Mouse (Mus musculus) c-Kit-positive CD71-positive TER-119-positive erythroid progenitor cells, embryonic 14.5 days (primary cell): ENCODE results near the gene Selenon.

Source experiments
- DNase-seq: peaks from one replicate; pipeline ENCODE4 v3.0.0-alpha.2; 2013; ENCODE audit warnings: low spot score

The Selenon gene

GRCm38 (mm10) chr4:134577281-134577680 lies 25.3 kb upstream of the Selenon start:
- no peak for DNase-seq

GRCm38 (mm10) chr4:134575486-134575885 lies 23.5 kb upstream of the Selenon start:
- DNase-seq = no peak

- DNase-seq = no peak
These were observed 20.7 kb upstream of the Selenon start for GRCm38 (mm10) chr4:134572449-134573300.

GRCm38 (mm10) chr4:134570704-134571451 lies 18.9 kb upstream of the Selenon start:
- no peak for DNase-seq

- no peak for DNase-seq
These were observed 17.9 kb upstream of the Selenon start for GRCm38 (mm10) chr4:134569831-134570230.

GRCm38 (mm10) chr4:134569205-134569604 lies 17.2 kb upstream of the Selenon start:
- no peak for DNase-seq

- DNase-seq = no peak
These were observed 15.6 kb upstream of the Selenon start for GRCm38 (mm10) chr4:134567377-134568226.

GRCm38 (mm10) chr4:134564093-134564492 lies 12.1 kb upstream of the Selenon start:
- DNase-seq = no peak

GRCm38 (mm10) chr4:134563624-134564023 lies 11.7 kb upstream of the Selenon start:
- no peak for DNase-seq

- no peak for DNase-seq
These were observed 10.0 kb upstream of the Selenon start for GRCm38 (mm10) chr4:134562014-134562413.

GRCm38 (mm10) chr4:134560699-134561098 lies 8.7 kb upstream of the Selenon start:
- no peak for DNase-seq

- no peak for DNase-seq
These were observed 7.2 kb upstream of the Selenon start for GRCm38 (mm10) chr4:134559154-134559553.

GRCm38 (mm10) chr4:134558570-134559113 lies 6.7 kb upstream of the Selenon start:
- DNase-seq = no peak

GRCm38 (mm10) chr4:134557626-134558249 lies 5.8 kb upstream of the Selenon start:
- DNase-seq = no peak

GRCm38 (mm10) chr4:134555956-134556580 lies 4.1 kb upstream of the Selenon start:
- DNase-seq = no peak

GRCm38 (mm10) chr4:134553631-134554030 lies 1.7 kb upstream of the Selenon start:
- DNase-seq = no peak

- DNase-seq = no peak
These were observed 2.1 kb downstream of the Selenon start for GRCm38 (mm10) chr4:134549899-134550298.

GRCm38 (mm10) chr4:134548169-134548938 lies 3.6 kb downstream of the Selenon start:
- DNase-seq = no peak

- DNase-seq = no peak
These were observed 4.9 kb downstream of the Selenon start for GRCm38 (mm10) chr4:134546814-134547705.
